Mouse (Mus musculus) liver, embryonic 14.5 days (tissue): ENCODE measurements around the gene Carhsp1.

Source experiments
- CTCF ChIP-seq: IDR thresholded peaks from 2 replicates; pipeline ENCODE4 v1.5.1; 2016; ENCODE audit warnings: antibody characterized with exemption, low read depth, control low read depth
- EP300 ChIP-seq: IDR thresholded peaks from 2 replicates; pipeline ENCODE4 v1.6.1; 2016; ENCODE audit warnings: antibody characterized with exemption, low read depth

DNA sequence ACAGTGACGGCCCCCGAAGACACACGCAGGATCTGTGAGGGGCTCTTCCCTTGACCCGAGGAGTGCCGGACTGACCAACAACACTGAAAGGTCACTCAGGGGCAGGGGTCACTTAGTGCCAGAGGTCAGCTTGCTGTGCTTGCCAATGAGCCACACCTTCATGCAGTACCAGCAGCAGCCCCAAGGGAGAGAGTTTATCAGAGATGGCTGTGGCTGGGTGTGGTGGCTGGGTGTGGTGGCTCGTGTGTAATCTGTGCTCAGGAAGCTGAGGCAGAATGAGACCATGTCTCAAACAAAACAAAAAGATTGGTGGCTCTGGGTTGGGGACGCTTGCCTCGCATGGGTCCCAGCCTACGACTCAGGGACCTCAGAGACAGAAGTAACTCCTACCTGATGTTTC lies 16.4 kb downstream of the Carhsp1 start:
- peak; percentile 81 for TF ChIP-seq CTCF
- no peak for TF ChIP-seq EP300
